Mouse (Mus musculus) C2C12 (cell line): ENCODE data around the gene Hipk3.

ENCODE experiments used
- CTCF ChIP-seq: IDR thresholded peaks from one replicate; pipeline ENCODE4 v1.5.1; 2011; ENCODE audit not compliant: control insufficient read depth, insufficient read depth, insufficient read length
- MAX ChIP-seq: IDR thresholded peaks from one replicate; pipeline ENCODE4 v1.6.1; 2011; ENCODE audit warnings: mild to moderate bottlenecking, control low read depth
- MYOG ChIP-seq: IDR thresholded peaks from one replicate; pipeline ENCODE4 v1.6.1; 2011; ENCODE audit not compliant: control insufficient read depth, insufficient read length; ENCODE audit errors: extremely low read depth
- USF1 ChIP-seq: IDR thresholded peaks from one replicate; pipeline ENCODE4 v1.6.1; 2011; ENCODE audit warnings: low read depth, mild to moderate bottlenecking, control low read depth, moderate library complexity

DNA sequence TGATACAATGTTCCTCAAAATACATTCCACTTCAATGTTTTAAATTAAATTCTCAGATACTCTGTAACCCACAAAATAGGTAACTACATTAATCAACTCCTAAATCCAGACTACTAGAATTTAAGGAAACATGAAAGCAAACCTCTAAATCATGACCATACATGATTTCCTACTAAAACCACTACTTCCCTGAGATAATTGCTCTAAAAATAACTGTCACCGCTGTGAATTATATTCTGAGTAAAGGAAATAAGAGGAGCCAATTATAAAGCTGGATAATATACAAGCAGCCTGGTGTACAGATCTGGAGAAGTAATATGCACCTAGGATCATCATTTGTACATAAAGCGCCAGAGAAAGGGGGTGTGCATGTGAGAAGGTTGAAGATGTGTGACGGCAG lies 37.1 kb downstream of the Hipk3 start:
- TF ChIP-seq CTCF, result no peak
- no peak for TF ChIP-seq USF1
- TF ChIP-seq MYOG, result no peak
- TF ChIP-seq MAX, result no peak
